Mouse (Mus musculus) forebrain, embryonic 16.5 days (tissue): Measurements from ENCODE around the gene Abcc4. TPM values are rescaled to one million over a fixed set of nuclear protein-coding genes. Genes with fewer than 3 reads are reported as not detected.

ENCODE experiments used
- ATAC-seq: fragments of 200-750 bp; cut with Nextera tagmentation; 2 replicates; pipeline ENCODE4 v1.8.0; 2017; ENCODE audit warnings: mild to moderate bottlenecking, moderate library complexity
- H3K27ac ChIP-seq: fragments of 300-500 bp; sonication (generic); 2 replicates; pipeline ENCODE4 v1.5.1; 2014; ENCODE audit warnings: low read length, control low read depth
- H3K27me3 ChIP-seq: fragments of 300-500 bp; sonication (generic); replicated peaks from 2 replicates; pipeline ENCODE4 v1.6.1; 2014; ENCODE audit warnings: low read length; ENCODE audit not compliant: control insufficient read depth, insufficient read depth
- H3K36me3 ChIP-seq: fragments of 300-500 bp; sonication (generic); 2 replicates; pipeline ENCODE4 v1.6.1; 2014; ENCODE audit not compliant: control insufficient read depth, insufficient read depth
- H3K4me1 ChIP-seq: fragments of 300-500 bp; sonication (generic); replicated peaks from 2 replicates; pipeline ENCODE4 v1.6.1; 2014; ENCODE audit warnings: low read length; ENCODE audit not compliant: control insufficient read depth, insufficient read depth
- H3K4me2 ChIP-seq: fragments of 300-500 bp; sonication (generic); 2 replicates; pipeline ENCODE4 v1.6.1; 2014; ENCODE audit warnings: mild to moderate bottlenecking, low read length, control low read depth
- H3K4me3 ChIP-seq: fragments of 300-500 bp; sonication (generic); replicated peaks from 2 replicates; pipeline ENCODE4 v1.5.1; 2014; ENCODE audit warnings: mild to moderate bottlenecking, low read length, control low read depth
- H3K9ac ChIP-seq: fragments of 300-500 bp; sonication (generic); replicated peaks from 2 replicates; pipeline ENCODE4 v1.6.1; 2014; ENCODE audit warnings: low read depth, low read length, control low read depth
- H3K9me3 ChIP-seq: fragments of 300-500 bp; sonication (generic); 2 replicates; pipeline ENCODE4 v1.6.1; 2016; ENCODE audit warnings: low read length; ENCODE audit not compliant: control insufficient read depth
- WGBS: fragments of 180-500 bp; shearing (Covaris S2); extraction: QIAGEN DNeasy Blood & Tissue Kit; methylation state at CpG from one replicate; pipeline ENCODE4 v1.1.7; 2014; 5-methylcytosine and 5-hydroxymethylcytosine counted together
- polyA plus RNA-seq: library from polyadenylated mRNA; unstranded; fragments of >200 nt; fragmentation: Nextera tagmentation; extraction: Ambion mirVana; gene quantifications from 2 replicates; pipeline ENCODE4 v1.2.1, GENCODE M21; 2015

Gene Abcc4
- polyA plus RNA-seq, 1 experiment from 2014 or later: 1.4 TPM

DNA sequence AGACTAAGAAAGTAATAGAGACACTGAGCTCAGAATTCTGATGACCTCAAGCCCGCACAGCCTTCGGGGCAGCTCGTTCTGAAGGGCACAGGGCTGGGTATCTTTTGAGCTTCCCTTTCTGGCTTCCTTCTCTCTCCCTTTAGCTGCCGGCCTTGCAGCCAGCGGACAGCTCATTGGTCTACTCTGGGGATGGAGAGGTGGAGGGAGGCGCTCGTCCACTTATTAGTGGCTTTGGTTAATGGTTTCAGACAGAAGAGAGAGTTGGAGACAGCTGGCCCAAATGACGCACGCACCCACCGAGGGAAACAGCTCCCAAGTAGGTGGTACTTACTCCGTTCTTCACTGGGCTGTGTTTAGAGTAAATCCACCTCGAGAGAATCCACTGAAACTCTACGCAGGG, 214.7 kb downstream of the Abcc4 start:
- H3K36me3 ChIP-seq: no peaks in the 10 kb centered on the region
- no peaks in the 10 kb centered on the region for H3K9me3 ChIP-seq
- no peak overlapping the region for H3K4me3 ChIP-seq
- ATAC-seq: peak; percentile 48
- H3K27ac ChIP-seq: no peak overlapping the region
- peaks cover 12% of the 10 kb centered on the region; the same call in 1 of the 2 replicates for H3K4me1 ChIP-seq
- 5% methylated on average over 13 of the region's 13 CpGs for WGBS
- H3K9ac ChIP-seq: no peak overlapping the region
- H3K4me2 ChIP-seq: peak overlapping the region; percentile 4; the same call in 1 of the 2 replicates
- peaks cover 4% of the 10 kb centered on the region; the same call in 1 of the 2 replicates for H3K27me3 ChIP-seq

DNA sequence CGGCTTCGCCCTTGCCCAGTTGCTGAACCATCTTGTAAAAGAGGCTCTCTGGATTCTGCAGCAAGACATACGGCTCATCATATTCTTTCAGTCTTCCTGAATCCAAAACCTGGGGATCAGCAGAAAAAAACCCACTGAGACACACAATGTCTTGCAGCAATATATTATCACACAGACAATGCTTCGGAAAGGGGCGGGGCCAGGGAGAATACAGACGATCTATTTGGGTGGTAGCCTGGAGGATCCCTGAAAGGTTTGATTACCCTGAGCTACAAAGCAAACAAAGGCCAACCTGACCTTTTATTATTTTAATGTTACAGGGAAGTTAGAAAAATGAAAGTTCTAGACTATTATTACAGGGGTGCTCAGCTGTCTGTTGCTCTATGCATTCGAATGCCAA, 215.5 kb downstream of the Abcc4 start:
- Histone ChIP-seq H3K4me2 (no peak overlapping the region), H3K4me1 (peaks cover 12% of the 10 kb centered on the region; the same call in 1 of the 2 replicates), H3K4me3 (no peak overlapping the region), H3K9ac (no peak overlapping the region), H3K27ac (no peak overlapping the region), H3K9me3 (no peaks in the 10 kb centered on the region), H3K36me3 (no peaks in the 10 kb centered on the region), H3K27me3 (peaks cover 4% of the 10 kb centered on the region; the same call in 1 of the 2 replicates)
- 66% methylated on average over 7 of the region's 7 CpGs for WGBS
- ATAC-seq: no peak

DNA sequence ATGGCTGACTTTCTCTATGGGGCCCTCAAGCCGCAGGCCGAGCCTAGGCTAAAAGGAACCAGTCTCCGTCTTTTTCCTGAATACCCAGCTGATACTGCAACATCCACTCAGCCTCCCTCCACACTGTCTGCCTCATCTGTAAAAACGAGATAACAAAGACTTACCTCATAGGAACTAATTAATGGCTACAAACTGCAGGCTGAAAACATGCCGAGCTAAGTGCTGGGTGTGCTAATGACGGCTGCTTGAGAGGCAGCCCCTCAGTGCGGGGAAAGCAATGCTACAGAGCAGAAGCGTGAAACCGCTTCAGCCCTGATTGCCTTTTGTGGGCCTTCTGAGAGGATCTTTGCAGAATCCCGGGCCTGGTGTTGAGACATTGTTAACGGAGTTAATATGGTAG, 219.7 kb downstream of the Abcc4 start:
- WGBS: 30% methylated on average over 11 of the region's 11 CpGs
- Histone ChIP-seq H3K4me2 (no peak overlapping the region), H3K27me3 (peaks cover 4% of the 10 kb centered on the region; the same call in 1 of the 2 replicates), H3K4me1 (peaks cover 9% of the 10 kb centered on the region; the same call in 1 of the 2 replicates), H3K4me3 (no peak overlapping the region), H3K9ac (no peak overlapping the region), H3K27ac (no peak overlapping the region), H3K9me3 (no peaks in the 10 kb centered on the region), H3K36me3 (no peaks in the 10 kb centered on the region)
- peak; percentile 50 for ATAC-seq

DNA sequence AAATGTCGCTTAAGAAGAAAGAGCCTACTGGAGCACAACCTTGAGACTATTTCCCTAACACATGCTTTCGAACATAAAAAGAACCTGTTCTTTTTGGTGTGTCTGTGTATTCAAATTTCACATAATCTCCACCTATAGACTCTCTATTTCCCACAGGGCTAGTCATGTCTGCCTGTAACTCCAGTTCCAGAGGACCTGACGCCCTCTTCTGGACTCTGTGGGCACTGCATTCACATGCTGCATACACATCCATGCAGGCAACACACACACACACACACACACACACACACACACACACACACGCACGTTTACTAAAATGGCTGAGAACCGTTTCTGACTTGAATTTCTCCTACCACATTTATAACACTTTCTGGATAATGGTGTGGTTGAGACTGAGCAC, 220.4 kb downstream of the Abcc4 start:
- Histone ChIP-seq H3K9me3 (no peaks in the 10 kb centered on the region), H3K27ac (no peak overlapping the region), H3K4me1 (peaks cover 2% of the 10 kb centered on the region; the same call in 1 of the 2 replicates), H3K27me3 (peaks cover 3% of the 10 kb centered on the region; the same call in 1 of the 2 replicates), H3K4me2 (no peak overlapping the region), H3K36me3 (no peaks in the 10 kb centered on the region), H3K4me3 (no peak overlapping the region), H3K9ac (no peak overlapping the region)
- ATAC-seq: no peak
- 96% methylated on average over 6 of the region's 6 CpGs for WGBS

DNA sequence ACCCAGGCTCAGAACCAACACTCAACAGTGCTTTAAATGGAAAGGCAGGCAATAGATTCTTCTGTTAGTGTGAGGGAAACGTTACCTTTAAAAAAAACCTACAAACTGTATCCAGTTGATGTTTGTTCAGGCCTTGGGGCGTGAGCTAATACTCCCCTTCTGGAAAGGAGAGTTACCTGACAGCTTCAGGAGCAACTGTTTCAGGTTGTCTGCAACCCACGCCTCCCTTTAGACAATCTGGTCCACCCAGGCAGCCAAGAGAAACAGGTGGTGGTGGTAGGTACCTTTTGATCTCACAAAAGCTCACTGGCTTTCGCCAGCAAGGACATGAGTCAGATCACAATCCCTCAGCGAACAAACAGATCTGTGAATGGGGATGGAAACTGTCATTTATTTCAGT, 223.7 kb downstream of the Abcc4 start:
- Histone ChIP-seq H3K9me3 (no peaks in the 10 kb centered on the region), H3K4me2 (no peak overlapping the region), H3K36me3 (no peaks in the 10 kb centered on the region), H3K9ac (no peak overlapping the region), H3K27me3 (no peaks in the 10 kb centered on the region), H3K4me1 (no peaks in the 10 kb centered on the region), H3K4me3 (no peak overlapping the region), H3K27ac (no peak overlapping the region)
- 89% methylated on average over 5 of the region's 5 CpGs for WGBS
- no peak for ATAC-seq

DNA sequence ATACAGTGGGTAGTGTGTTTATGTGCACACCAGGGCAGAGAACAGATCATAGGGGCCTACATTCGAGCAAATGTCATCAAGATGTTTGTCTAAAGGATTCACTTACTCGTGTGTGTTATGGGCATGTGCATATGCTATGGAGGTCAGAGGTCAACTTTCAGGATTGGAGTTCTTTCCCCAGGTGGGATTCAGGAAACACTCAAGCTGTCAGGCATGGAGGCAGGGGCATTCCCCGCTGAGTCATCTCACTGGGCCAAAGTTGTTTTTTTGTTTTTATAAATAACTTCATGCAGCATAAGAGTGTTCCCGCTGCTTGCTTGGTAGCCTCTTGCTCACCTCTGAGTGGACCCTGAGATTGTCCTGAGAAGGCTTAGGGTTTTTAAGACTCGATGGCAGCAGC, 224.2 kb downstream of the Abcc4 start:
- no peaks in the 10 kb centered on the region for H3K4me1 ChIP-seq
- H3K9me3 ChIP-seq: no peaks in the 10 kb centered on the region
- no peak overlapping the region for H3K4me3 ChIP-seq
- no peak overlapping the region for H3K27ac ChIP-seq
- no peak overlapping the region for H3K9ac ChIP-seq
- no peak for ATAC-seq
- H3K27me3 ChIP-seq: no peaks in the 10 kb centered on the region
- WGBS: 88% methylated on average over 5 of the region's 5 CpGs
- H3K4me2 ChIP-seq: no peak overlapping the region
- no peaks in the 10 kb centered on the region for H3K36me3 ChIP-seq

DNA sequence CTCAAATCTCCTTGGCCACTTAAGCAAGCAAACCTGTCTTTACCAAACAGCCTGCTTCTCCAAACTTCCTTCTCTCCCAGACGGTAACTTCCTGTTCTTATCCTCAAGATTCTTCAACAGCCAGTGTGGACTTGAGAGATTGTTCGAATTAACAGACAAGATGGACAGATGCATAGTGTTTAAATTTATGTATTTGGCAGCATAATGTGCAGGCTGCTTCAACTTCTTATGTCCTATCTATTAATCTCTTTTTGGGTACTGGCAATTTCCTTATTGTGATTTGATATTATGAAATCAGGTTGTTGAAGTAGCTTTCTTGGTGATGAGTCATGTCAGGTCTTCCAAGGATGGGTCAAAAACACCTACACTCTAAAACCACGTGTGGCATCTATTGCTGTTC, 229.7 kb downstream of the Abcc4 start:
- no peak overlapping the region for H3K27ac ChIP-seq
- ATAC-seq: no peak
- H3K4me2 ChIP-seq: no peak overlapping the region
- H3K36me3 ChIP-seq: no peaks in the 10 kb centered on the region
- 0 out of 2 replicates have a peak, but pooled peaks cover 2% of the 10 kb centered on the region for H3K9me3 ChIP-seq
- H3K27me3 ChIP-seq: no peaks in the 10 kb centered on the region
- H3K4me3 ChIP-seq: no peak overlapping the region
- no peak overlapping the region for H3K9ac ChIP-seq
- 88% methylated on average over 3 of the region's 3 CpGs for WGBS
- peaks cover 19% of the 10 kb centered on the region for H3K4me1 ChIP-seq

DNA sequence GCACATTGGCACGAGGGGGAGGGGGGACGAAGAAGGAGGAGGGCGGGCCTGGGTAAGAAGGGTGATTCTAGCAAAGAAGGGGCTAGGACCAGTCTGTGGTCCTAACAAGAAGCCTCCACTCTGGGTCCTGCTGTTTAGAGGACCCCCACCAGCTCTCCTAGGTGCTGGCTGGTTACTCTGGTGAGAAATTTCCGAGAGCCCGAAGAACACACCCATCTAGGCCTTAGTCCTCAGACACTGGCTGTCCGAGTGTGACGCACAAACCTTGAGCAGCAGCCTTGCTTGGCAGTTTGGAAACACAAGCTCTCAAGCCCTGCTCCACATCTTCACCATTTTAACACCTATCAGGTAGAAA, 230.9 kb downstream of the Abcc4 start:
- Histone ChIP-seq H3K36me3 (no peaks in the 10 kb centered on the region), H3K4me2 (no peak overlapping the region), H3K27ac (no peak overlapping the region), H3K4me3 (no peak overlapping the region), H3K4me1 (peaks cover 19% of the 10 kb centered on the region), H3K9me3 (0 out of 2 replicates have a peak, but pooled peaks cover 3% of the 10 kb centered on the region), H3K27me3 (no peaks in the 10 kb centered on the region; the same call in 1 of the 2 replicates), H3K9ac (no peak overlapping the region)
- no peak for ATAC-seq
- WGBS: 56% methylated on average over 7 of the region's 7 CpGs

DNA sequence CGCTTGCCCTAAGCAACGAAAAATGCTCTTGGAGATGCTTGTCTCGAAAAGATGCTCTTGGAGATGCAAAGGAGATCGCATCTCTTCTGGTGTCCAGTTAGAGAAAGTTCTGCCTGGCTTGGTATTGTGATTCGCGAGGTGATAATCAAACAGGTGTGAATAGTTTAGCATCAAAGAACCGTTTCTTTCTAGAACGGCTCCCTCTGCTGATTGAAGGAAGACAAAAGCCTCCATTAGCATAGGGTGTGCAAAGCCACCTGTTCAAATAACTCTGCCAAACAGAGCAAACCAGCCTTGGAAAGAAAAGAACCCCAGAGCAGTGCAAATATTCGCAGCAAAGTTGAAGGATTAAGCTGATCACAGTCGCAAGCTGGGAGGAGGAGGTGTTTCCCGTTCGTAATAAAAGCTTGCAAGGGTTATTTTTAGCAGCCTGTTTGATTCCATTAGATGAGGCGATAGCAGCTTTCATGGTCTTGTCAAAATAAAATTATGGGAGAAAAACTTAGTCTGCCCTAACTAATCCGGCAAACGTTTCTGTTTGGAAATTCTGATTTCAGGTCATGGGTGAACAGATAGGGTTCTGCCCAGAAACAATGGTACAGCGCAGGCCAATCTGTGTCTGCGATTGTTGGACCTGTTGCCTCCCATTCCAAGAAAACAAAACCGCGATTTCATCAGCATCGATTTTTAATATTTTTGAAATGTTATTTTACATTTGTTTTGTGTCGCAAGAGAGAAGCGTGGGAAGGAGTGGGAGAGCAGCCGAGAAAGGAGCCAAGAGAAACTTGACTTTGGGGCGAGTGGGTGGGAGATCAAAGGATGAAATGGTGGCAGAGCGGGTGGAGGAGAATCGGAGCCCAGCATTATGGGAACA, 231.6 kb downstream of the Abcc4 start:
- Histone ChIP-seq H3K27me3 (no peaks in the 10 kb centered on the region; the same call in 1 of the 2 replicates), H3K4me2 (peak overlapping the region; percentile 94), H3K27ac (no peak overlapping the region), H3K4me3 (peak overlapping the region; percentile 55), H3K4me1 (peaks cover 19% of the 10 kb centered on the region), H3K9ac (peak overlapping the region; percentile 51), H3K36me3 (no peaks in the 10 kb centered on the region), H3K9me3 (0 out of 2 replicates have a peak, but pooled peaks cover 3% of the 10 kb centered on the region)
- 10% methylated on average over 26 of the region's 26 CpGs for WGBS
- peak; percentile 75 for ATAC-seq
